Mouse (Mus musculus): Measurements from ENCODE around the gene Zfp618. TPM values are rescaled to one million over a fixed set of nuclear protein-coding genes. Genes with fewer than 3 reads are reported as not detected.

The Zfp618 gene
- polyA plus RNA-seq, 1 experiment from 2014 or later, result 18.6 TPM

GRCm38 (mm10) chr4:63000316-63001055 is 35.1 kb downstream of the Zfp618 start:
- Histone ChIP-seq H3K27me3 (no peaks in the 10 kb centered on the region), H3K9ac (replicated peaks) (no peak overlapping the region), H3K4me1 (peaks cover 28% of the 10 kb centered on the region), H3K36me3 (no peaks in the 10 kb centered on the region), H3K9me3 (no peaks in the 10 kb centered on the region), H3K27ac (replicated peaks) (no peak overlapping the region), H3K4me2 (replicated peaks) (no peak overlapping the region), H3K4me3 (no peak overlapping the region)
- WGBS, result 91% methylated on average over 11 of the region's 11 CpGs
- ATAC-seq (replicated peaks), result no peak

GRCm38 (mm10) chr4:63002386-63002785 is 37.0 kb downstream of the Zfp618 start:
- Histone ChIP-seq H3K4me2 (replicated peaks) (no peak overlapping the region), H3K36me3 (no peaks in the 10 kb centered on the region), H3K9me3 (no peaks in the 10 kb centered on the region), H3K27me3 (no peaks in the 10 kb centered on the region), H3K27ac (replicated peaks) (no peak overlapping the region), H3K4me1 (peaks cover 32% of the 10 kb centered on the region), H3K4me3 (no peak overlapping the region), H3K9ac (replicated peaks) (no peak overlapping the region)
- ATAC-seq (replicated peaks), result no peak
- WGBS, result 93% methylated on average over 1 of the region's 1 CpGs

- Histone ChIP-seq H3K4me1 (peaks cover 13% of the 10 kb centered on the region), H3K27ac (replicated peaks) (no peak overlapping the region), H3K36me3 (no peaks in the 10 kb centered on the region), H3K9ac (replicated peaks) (no peak overlapping the region), H3K4me2 (replicated peaks) (no peak overlapping the region), H3K9me3 (no peaks in the 10 kb centered on the region), H3K27me3 (no peaks in the 10 kb centered on the region), H3K4me3 (no peak overlapping the region)
- no peak for ATAC-seq (replicated peaks)
- 51% methylated on average over 11 of the region's 11 CpGs for WGBS
Measured at GRCm38 (mm10) chr4:63004519-63004918, 39.1 kb downstream of the Zfp618 start.

GRCm38 (mm10) chr4:63005446-63006185 is 40.2 kb downstream of the Zfp618 start:
- H3K27ac ChIP-seq (replicated peaks), result no peak overlapping the region; the same call in 1 of the 2 replicates
- peaks cover 13% of the 10 kb centered on the region; the same call in 1 of the 2 replicates for H3K4me1 ChIP-seq
- no peak for ATAC-seq (replicated peaks)
- H3K9me3 ChIP-seq, result no peaks in the 10 kb centered on the region
- H3K4me2 ChIP-seq (replicated peaks), result no peak overlapping the region
- no peaks in the 10 kb centered on the region for H3K36me3 ChIP-seq
- no peak overlapping the region for H3K9ac ChIP-seq (replicated peaks)
- H3K4me3 ChIP-seq, result no peak overlapping the region
- WGBS, result 84% methylated on average over 10 of the region's 10 CpGs
- no peaks in the 10 kb centered on the region for H3K27me3 ChIP-seq

GRCm38 (mm10) chr4:63006198-63007155 is 41.1 kb downstream of the Zfp618 start:
- ATAC-seq (replicated peaks), result no peak
- no peak overlapping the region; the same call in 1 of the 2 replicates for H3K27ac ChIP-seq (replicated peaks)
- H3K4me3 ChIP-seq, result no peak overlapping the region
- H3K9me3 ChIP-seq, result no peaks in the 10 kb centered on the region
- H3K9ac ChIP-seq (replicated peaks), result no peak overlapping the region
- no peaks in the 10 kb centered on the region for H3K27me3 ChIP-seq
- 86% methylated on average over 7 of the region's 7 CpGs for WGBS
- H3K4me1 ChIP-seq, result peaks cover 14% of the 10 kb centered on the region; the same call in 1 of the 2 replicates
- H3K36me3 ChIP-seq, result no peaks in the 10 kb centered on the region
- H3K4me2 ChIP-seq (replicated peaks), result no peak overlapping the region

GRCm38 (mm10) chr4:63008206-63008605 is 42.8 kb downstream of the Zfp618 start:
- ATAC-seq (replicated peaks), result no peak
- H3K27me3 ChIP-seq, result no peaks in the 10 kb centered on the region
- no peak overlapping the region for H3K27ac ChIP-seq (replicated peaks)
- no peaks in the 10 kb centered on the region for H3K36me3 ChIP-seq
- no peak overlapping the region for H3K4me3 ChIP-seq
- H3K4me2 ChIP-seq (replicated peaks), result no peak overlapping the region
- H3K4me1 ChIP-seq, result peaks cover 14% of the 10 kb centered on the region; the same call in 1 of the 2 replicates
- 87% methylated on average over 9 of the region's 9 CpGs for WGBS
- no peak overlapping the region for H3K9ac ChIP-seq (replicated peaks)
- H3K9me3 ChIP-seq, result no peaks in the 10 kb centered on the region

- H3K27me3 ChIP-seq, result no peaks in the 10 kb centered on the region
- WGBS, result 81% methylated on average over 3 of the region's 3 CpGs
- H3K4me2 ChIP-seq (replicated peaks), result no peak overlapping the region
- H3K4me1 ChIP-seq, result peaks cover 14% of the 10 kb centered on the region; the same call in 1 of the 2 replicates
- no peak overlapping the region for H3K4me3 ChIP-seq
- H3K27ac ChIP-seq (replicated peaks), result no peak overlapping the region
- ATAC-seq (replicated peaks), result no peak
- H3K9ac ChIP-seq (replicated peaks), result no peak overlapping the region
- H3K9me3 ChIP-seq, result no peaks in the 10 kb centered on the region
- H3K36me3 ChIP-seq, result no peaks in the 10 kb centered on the region
Measured at GRCm38 (mm10) chr4:63008822-63009221, 43.4 kb downstream of the Zfp618 start.

- no peaks in the 10 kb centered on the region for H3K36me3 ChIP-seq
Measured at GRCm38 (mm10) chr4:63009821-63010220, 44.4 kb downstream of the Zfp618 start.

GRCm38 (mm10) chr4:63010226-63010625 is 44.9 kb downstream of the Zfp618 start:
- Histone ChIP-seq H3K9me3 (no peaks in the 10 kb centered on the region), H3K36me3 (no peaks in the 10 kb centered on the region), H3K4me3 (no peak overlapping the region), H3K27ac (replicated peaks) (no peak overlapping the region), H3K4me1 (peaks cover 9% of the 10 kb centered on the region; the same call in 1 of the 2 replicates), H3K9ac (replicated peaks) (no peak overlapping the region), H3K27me3 (no peaks in the 10 kb centered on the region), H3K4me2 (replicated peaks) (no peak overlapping the region)
- peak; percentile 62 for ATAC-seq (replicated peaks)
- 63% methylated on average over 4 of the region's 4 CpGs for WGBS

More at GRCm38 (mm10) chr4:63009821-63010220, 44.4 kb downstream of the Zfp618 start:
- no peak overlapping the region for H3K4me3 ChIP-seq
- no peak overlapping the region for H3K27ac ChIP-seq (replicated peaks)
- H3K4me2 ChIP-seq (replicated peaks), result no peak overlapping the region
- H3K9ac ChIP-seq (replicated peaks), result no peak overlapping the region
- H3K9me3 ChIP-seq, result no peaks in the 10 kb centered on the region
- peak; percentile 79 for ATAC-seq (replicated peaks)
- 70% methylated on average over 1 of the region's 1 CpGs for WGBS
- H3K27me3 ChIP-seq, result no peaks in the 10 kb centered on the region
- peaks cover 9% of the 10 kb centered on the region; the same call in 1 of the 2 replicates for H3K4me1 ChIP-seq

GRCm38 (mm10) chr4:63018616-63019015 is 53.2 kb downstream of the Zfp618 start:
- no peak for ATAC-seq (replicated peaks)
- no peaks in the 10 kb centered on the region for H3K9me3 ChIP-seq
- no peak overlapping the region for H3K4me3 ChIP-seq
- H3K27ac ChIP-seq (replicated peaks), result no peak overlapping the region
- WGBS, result 95% methylated on average over 10 of the region's 10 CpGs
- no peaks in the 10 kb centered on the region for H3K4me1 ChIP-seq
- H3K9ac ChIP-seq (replicated peaks), result no peak overlapping the region
- no peaks in the 10 kb centered on the region for H3K36me3 ChIP-seq
- no peak overlapping the region for H3K4me2 ChIP-seq (replicated peaks)
- H3K27me3 ChIP-seq, result no peaks in the 10 kb centered on the region

GRCm38 (mm10) chr4:63019428-63019858 is 54.1 kb downstream of the Zfp618 start:
- Histone ChIP-seq H3K27ac (replicated peaks) (no peak overlapping the region), H3K4me1 (no peaks in the 10 kb centered on the region), H3K4me3 (no peak overlapping the region), H3K9ac (replicated peaks) (no peak overlapping the region), H3K4me2 (replicated peaks) (no peak overlapping the region), H3K36me3 (no peaks in the 10 kb centered on the region), H3K9me3 (no peaks in the 10 kb centered on the region), H3K27me3 (no peaks in the 10 kb centered on the region)
- no peak; the same call in 1 of the 2 replicates for ATAC-seq (replicated peaks)
- 61% methylated on average over 4 of the region's 4 CpGs for WGBS
